Mouse (Mus musculus) urinary bladder, postnatal 36 days (tissue): ENCODE measurements at regions not wholly inside any gene's neighbourhood (a gene's known extent, or its start where the extent isn't known, plus 50 kb on each side); places are given as distances from the start of the nearest gene placed in this dataset.

Experiments used
- DNase-seq, 2 experiments: peaks; one replicate each; pipeline ENCODE4 v3.0.0; 2022; ENCODE audit warnings: low spot score in 2 of 2, mixed read lengths in 1 of 2

GRCm38 (mm10) chr9:51518376-51518775 is 189.7 kb upstream of the 1810046K07Rik start:
- peak in 1 of 2 experiments; percentile 11 for DNase-seq

- peak in 1 of 2 experiments; percentile 2 for DNase-seq
Observed at GRCm38 (mm10) chr9:51523471-51523870, 194.8 kb upstream of the 1810046K07Rik start.

GRCm38 (mm10) chr9:51525906-51526305 is 197.2 kb upstream of the 1810046K07Rik start:
- peak in 1 of 2 experiments; percentile 7 for DNase-seq

- DNase-seq: no peak
Observed at GRCm38 (mm10) chr9:51538894-51539293, 210.2 kb upstream of the 1810046K07Rik start.

- no peak for DNase-seq
Observed at GRCm38 (mm10) chr9:51541940-51542339, 213.2 kb upstream of the 1810046K07Rik start.

- no peak for DNase-seq
Observed at GRCm38 (mm10) chr9:51572040-51572439, 193.1 kb upstream of the Arhgap20 start.

- DNase-seq: no peak
Observed at GRCm38 (mm10) chr9:51581601-51582000, 183.5 kb upstream of the Arhgap20 start.

GRCm38 (mm10) chr9:51593707-51594106 is 171.4 kb upstream of the Arhgap20 start:
- DNase-seq: no peak

GRCm38 (mm10) chr9:51598706-51599105 is 166.4 kb upstream of the Arhgap20 start:
- DNase-seq: peak in 1 of 2 experiments; percentile 4

GRCm38 (mm10) chr9:51608158-51608557 is 157.0 kb upstream of the Arhgap20 start:
- no peak for DNase-seq

GRCm38 (mm10) chr9:51608697-51609456 is 156.3 kb upstream of the Arhgap20 start:
- DNase-seq: no peak

- no peak for DNase-seq
Observed at GRCm38 (mm10) chr9:51626156-51626555, 139.0 kb upstream of the Arhgap20 start.

- DNase-seq: no peak
Observed at GRCm38 (mm10) chr9:51636097-51636496, 129.0 kb upstream of the Arhgap20 start.

- no peak for DNase-seq
Observed at GRCm38 (mm10) chr9:51636559-51637127, 128.5 kb upstream of the Arhgap20 start.

GRCm38 (mm10) chr9:51637131-51637920 is 127.8 kb upstream of the Arhgap20 start:
- no peak for DNase-seq

GRCm38 (mm10) chr9:51641706-51642105 is 123.4 kb upstream of the Arhgap20 start:
- no peak for DNase-seq

GRCm38 (mm10) chr9:51645426-51645825 is 119.7 kb upstream of the Arhgap20 start:
- DNase-seq: no peak

GRCm38 (mm10) chr9:51653376-51654292 is 111.5 kb upstream of the Arhgap20 start:
- no peak for DNase-seq

GRCm38 (mm10) chr9:51654645-51655044 is 110.5 kb upstream of the Arhgap20 start:
- no peak for DNase-seq

- DNase-seq: no peak
Observed at GRCm38 (mm10) chr9:51657796-51658195, 107.3 kb upstream of the Arhgap20 start.
